Mouse (Mus musculus) heart, embryonic 12.5 days (tissue): ENCODE measurements at regions not wholly inside any gene's neighbourhood (a gene's known extent, or its start where the extent isn't known, plus 50 kb on each side); places are given as distances from the start of the nearest gene placed in this dataset.

Experiments
- ATAC-seq: fragments of 200-750 bp; cut with Nextera tagmentation; 2 replicates; pipeline ENCODE4 v1.8.0; 2017; ENCODE audit warnings: moderate TSS enrichment, moderate library complexity; ENCODE audit not compliant: insufficient number of reproducible peaks, low FRiP score
- H3K27ac ChIP-seq: fragments of 300-500 bp; sonication (generic); 2 replicates; pipeline ENCODE4 v1.5.1; 2016; ENCODE audit warnings: mild to moderate bottlenecking, moderate library complexity; ENCODE audit not compliant: poor library complexity, severe bottlenecking
- H3K27me3 ChIP-seq: fragments of 300-500 bp; sonication (generic); replicated peaks from 2 replicates; pipeline ENCODE4 v1.6.1; 2016; ENCODE audit warnings: mild to moderate bottlenecking, moderate library complexity
- H3K36me3 ChIP-seq: fragments of 300-500 bp; sonication (generic); 2 replicates; pipeline ENCODE4 v1.6.1; 2016; ENCODE audit warnings: mild to moderate bottlenecking, moderate library complexity
- H3K4me1 ChIP-seq: fragments of 300-500 bp; sonication (generic); replicated peaks from 2 replicates; pipeline ENCODE4 v1.6.1; 2016; ENCODE audit warnings: mild to moderate bottlenecking
- H3K4me2 ChIP-seq: fragments of 300-500 bp; sonication (generic); 2 replicates; pipeline ENCODE4 v1.6.1; 2016; ENCODE audit warnings: mild to moderate bottlenecking, moderate library complexity
- H3K4me3 ChIP-seq: fragments of 300-500 bp; sonication (generic); 2 replicates; pipeline ENCODE4 v1.5.1; 2016; ENCODE audit warnings: mild to moderate bottlenecking
- H3K9ac ChIP-seq: fragments of 300-500 bp; sonication (generic); 2 replicates; pipeline ENCODE4 v1.6.1; 2016; ENCODE audit warnings: mild to moderate bottlenecking, moderate library complexity
- H3K9me3 ChIP-seq: fragments of 300-500 bp; sonication (generic); replicated peaks from 2 replicates; pipeline ENCODE4 v1.6.1; 2016; ENCODE audit warnings: mild to moderate bottlenecking, moderate library complexity
- WGBS: fragments of 180-500 bp; shearing (Covaris S2); methylation state at CpG from one replicate; pipeline ENCODE4 v1.1.7; 2016; 5-methylcytosine and 5-hydroxymethylcytosine counted together

- Histone ChIP-seq H3K4me1 (peaks cover 5% of the 10 kb centered on the region; the same call in 1 of the 2 replicates), H3K27ac (no peak overlapping the region), H3K9ac (no peak overlapping the region), H3K4me3 (no peak overlapping the region), H3K27me3 (no peaks in the 10 kb centered on the region), H3K9me3 (no peaks in the 10 kb centered on the region), H3K36me3 (no peaks in the 10 kb centered on the region), H3K4me2 (no peak overlapping the region)
- no peak for ATAC-seq
- WGBS, result 87% methylated on average over 2 of the region's 2 CpGs
These were observed 1345.4 kb upstream of the A1bg start for GRCm38 (mm10) chr15:62268189-62268588.

- no peak for ATAC-seq
- no peaks in the 10 kb centered on the region for H3K9me3 ChIP-seq
- H3K27me3 ChIP-seq, result no peaks in the 10 kb centered on the region
- peaks cover 12% of the 10 kb centered on the region; the same call in 1 of the 2 replicates for H3K4me1 ChIP-seq
- 93% methylated on average over 6 of the region's 6 CpGs for WGBS
- H3K4me2 ChIP-seq, result no peak overlapping the region
- H3K4me3 ChIP-seq, result no peak overlapping the region
- H3K9ac ChIP-seq, result no peak overlapping the region
- H3K27ac ChIP-seq, result no peak overlapping the region
- H3K36me3 ChIP-seq, result no peaks in the 10 kb centered on the region
These were observed 1344.7 kb upstream of the A1bg start for GRCm38 (mm10) chr15:62267536-62267935.

DNA sequence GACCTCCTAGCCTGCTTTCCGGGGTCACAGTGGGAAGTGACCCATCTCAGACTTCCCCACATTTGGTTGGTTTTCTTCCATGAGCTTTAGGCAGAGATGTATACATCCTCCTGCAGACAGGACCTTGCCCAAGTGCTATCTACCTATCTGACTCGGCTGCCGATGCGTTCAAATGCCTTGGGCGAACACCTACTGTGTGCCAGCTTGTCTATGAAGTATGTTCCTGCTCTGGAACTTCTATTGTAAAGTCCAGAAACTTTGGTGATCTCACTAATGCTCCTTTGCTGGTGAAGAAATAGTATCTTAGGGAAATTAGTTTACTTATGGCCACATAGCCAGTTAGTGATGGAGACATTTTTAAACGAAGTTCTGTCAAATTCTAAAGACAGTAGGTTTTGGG is 1343.2 kb upstream of the A1bg start:
- Histone ChIP-seq H3K36me3 (no peaks in the 10 kb centered on the region), H3K4me2 (no peak overlapping the region), H3K9me3 (no peaks in the 10 kb centered on the region), H3K4me1 (peaks cover 19% of the 10 kb centered on the region; the same call in 1 of the 2 replicates), H3K4me3 (no peak overlapping the region), H3K27me3 (no peaks in the 10 kb centered on the region), H3K27ac (no peak overlapping the region), H3K9ac (no peak overlapping the region)
- ATAC-seq, result no peak
- WGBS, result 90% methylated on average over 6 of the region's 6 CpGs

- no peak for ATAC-seq
- Histone ChIP-seq H3K9ac (no peak overlapping the region), H3K36me3 (no peaks in the 10 kb centered on the region), H3K27me3 (no peaks in the 10 kb centered on the region), H3K4me2 (no peak overlapping the region), H3K4me1 (peaks cover 19% of the 10 kb centered on the region; the same call in 1 of the 2 replicates), H3K4me3 (no peak overlapping the region), H3K27ac (no peak overlapping the region), H3K9me3 (no peaks in the 10 kb centered on the region)
- 69% methylated on average over 4 of the region's 4 CpGs for WGBS
These were observed 1342.7 kb upstream of the A1bg start for GRCm38 (mm10) chr15:62265484-62265937.

DNA sequence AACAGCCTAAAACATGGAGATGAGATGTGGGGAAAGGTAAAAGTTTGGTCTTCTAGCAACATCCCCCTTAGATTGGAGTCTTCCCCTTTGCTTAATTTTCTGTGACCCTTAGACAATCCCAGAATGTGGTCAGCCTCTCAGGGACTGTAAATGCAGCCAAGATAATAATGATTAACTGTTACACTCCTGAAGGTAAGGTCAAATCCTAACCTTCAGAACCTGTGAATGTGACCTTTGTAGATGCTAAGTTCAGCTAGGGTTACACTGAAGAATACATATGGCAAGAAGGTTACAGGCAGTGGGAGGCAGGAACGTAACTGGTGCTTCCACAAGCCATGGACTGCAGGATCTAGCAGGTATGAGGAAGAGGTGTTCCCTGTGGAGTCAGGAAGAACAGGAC is 1342.2 kb upstream of the A1bg start:
- Histone ChIP-seq H3K27ac (no peak overlapping the region), H3K36me3 (no peaks in the 10 kb centered on the region), H3K4me3 (no peak overlapping the region), H3K9ac (no peak overlapping the region), H3K27me3 (no peaks in the 10 kb centered on the region), H3K9me3 (no peaks in the 10 kb centered on the region), H3K4me2 (no peak overlapping the region), H3K4me1 (peaks cover 19% of the 10 kb centered on the region; the same call in 1 of the 2 replicates)
- no peak for ATAC-seq
- 91% methylated on average over 1 of the region's 1 CpGs for WGBS

DNA sequence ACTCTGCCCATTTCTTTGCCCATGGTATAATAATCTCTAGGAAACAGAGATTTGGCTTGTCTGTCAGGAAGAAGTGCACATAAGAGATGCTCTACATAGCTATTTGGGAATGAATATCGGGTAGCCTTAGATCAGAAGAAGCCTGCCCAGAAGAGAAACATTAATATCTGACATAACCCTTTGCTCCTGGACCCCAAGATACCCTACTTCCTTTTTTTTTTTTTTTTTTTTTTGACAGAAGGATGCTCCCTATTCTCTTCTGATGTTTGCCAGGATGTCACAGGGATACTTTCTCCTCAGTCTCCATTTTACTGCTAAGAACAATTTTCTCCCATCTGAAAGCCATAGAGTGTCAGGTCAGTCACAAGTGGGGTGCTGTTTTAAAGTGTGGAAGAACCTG is 1341.4 kb upstream of the A1bg start:
- ATAC-seq, result no peak
- Histone ChIP-seq H3K9me3 (no peaks in the 10 kb centered on the region), H3K4me3 (no peak overlapping the region), H3K27me3 (no peaks in the 10 kb centered on the region), H3K4me1 (peaks cover 19% of the 10 kb centered on the region; the same call in 1 of the 2 replicates), H3K27ac (no peak overlapping the region), H3K9ac (no peak overlapping the region), H3K36me3 (no peaks in the 10 kb centered on the region), H3K4me2 (no peak overlapping the region)
- 59% methylated on average over 1 of the region's 1 CpGs for WGBS

DNA sequence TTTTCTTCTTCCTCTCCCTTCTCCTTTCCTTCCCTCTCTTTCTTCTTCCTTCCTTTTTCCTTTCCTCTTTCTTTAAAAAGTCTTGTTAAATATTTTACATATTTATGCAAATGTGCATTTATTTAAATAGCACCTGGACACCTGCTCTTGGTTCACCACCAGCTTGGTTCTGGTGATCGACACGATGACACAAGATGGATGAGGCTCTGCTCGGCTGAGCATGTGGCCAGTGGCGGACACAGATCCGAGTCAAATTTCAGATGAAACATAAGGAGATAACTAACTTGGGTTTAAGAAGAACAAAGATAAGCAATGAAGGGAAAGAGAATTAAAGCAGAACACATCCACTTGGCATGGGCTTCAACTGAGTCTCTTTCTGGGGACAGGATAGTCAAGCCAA is 1339.7 kb upstream of the A1bg start:
- Histone ChIP-seq H3K9ac (no peak overlapping the region), H3K4me3 (no peak overlapping the region), H3K4me1 (peaks cover 25% of the 10 kb centered on the region; the same call in 1 of the 2 replicates), H3K4me2 (no peak overlapping the region), H3K9me3 (no peaks in the 10 kb centered on the region), H3K27me3 (no peaks in the 10 kb centered on the region), H3K36me3 (no peaks in the 10 kb centered on the region), H3K27ac (no peak overlapping the region)
- WGBS, result 81% methylated on average over 5 of the region's 5 CpGs
- ATAC-seq, result no peak

DNA sequence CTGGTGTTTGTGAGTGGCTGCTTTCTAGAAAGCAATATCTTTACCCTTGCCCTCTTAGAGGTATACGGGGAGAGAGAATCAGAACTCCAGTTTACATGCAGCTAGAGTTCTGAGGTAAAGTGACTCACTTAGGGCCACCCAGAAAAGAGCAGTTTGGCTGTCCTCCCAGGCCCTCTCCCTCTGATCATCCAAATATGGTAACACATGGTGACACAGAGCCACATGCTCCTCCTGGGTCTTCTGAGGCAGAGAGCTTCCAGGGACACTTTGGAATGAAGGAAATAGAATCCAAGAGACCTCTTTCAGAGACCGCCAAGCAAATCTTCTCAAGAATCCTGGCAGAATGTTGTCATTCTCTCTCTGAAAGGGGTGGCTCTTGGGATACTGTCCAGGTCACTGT is 1338.7 kb upstream of the A1bg start:
- no peaks in the 10 kb centered on the region for H3K36me3 ChIP-seq
- WGBS, result 70% methylated on average over 2 of the region's 2 CpGs
- H3K4me2 ChIP-seq, result no peak overlapping the region
- no peaks in the 10 kb centered on the region for H3K27me3 ChIP-seq
- ATAC-seq, result no peak
- H3K9ac ChIP-seq, result no peak overlapping the region
- H3K27ac ChIP-seq, result no peak overlapping the region
- H3K4me3 ChIP-seq, result no peak overlapping the region
- H3K4me1 ChIP-seq, result peaks cover 25% of the 10 kb centered on the region; the same call in 1 of the 2 replicates
- no peaks in the 10 kb centered on the region for H3K9me3 ChIP-seq

DNA sequence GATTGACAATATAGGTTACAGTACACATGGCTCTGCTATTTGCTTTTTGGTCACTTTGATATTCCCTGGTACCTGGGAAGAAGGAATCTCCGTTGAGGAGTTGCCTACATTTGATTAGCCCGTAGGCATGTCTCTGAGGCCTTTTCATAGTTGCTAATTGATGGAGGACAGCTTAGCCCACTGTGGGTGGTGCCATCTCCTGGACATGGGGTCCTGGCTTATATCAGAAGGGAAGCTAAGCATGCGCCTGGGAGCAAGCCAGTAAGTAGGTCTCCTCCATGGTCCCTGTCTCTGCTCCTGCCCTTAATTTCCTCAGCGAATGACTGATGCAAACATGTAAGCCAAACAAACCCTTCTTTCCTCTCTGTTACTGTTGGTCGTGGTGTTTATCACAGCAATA is 1335.8 kb upstream of the A1bg start:
- no peak overlapping the region for H3K4me3 ChIP-seq
- no peak overlapping the region for H3K4me2 ChIP-seq
- peaks cover 24% of the 10 kb centered on the region; the same call in 1 of the 2 replicates for H3K4me1 ChIP-seq
- no peaks in the 10 kb centered on the region for H3K36me3 ChIP-seq
- H3K9ac ChIP-seq, result no peak overlapping the region
- no peaks in the 10 kb centered on the region for H3K27me3 ChIP-seq
- no peak overlapping the region for H3K27ac ChIP-seq
- ATAC-seq, result no peak
- 68% methylated on average over 5 of the region's 5 CpGs for WGBS
- no peaks in the 10 kb centered on the region for H3K9me3 ChIP-seq

GRCm38 (mm10) chr15:62257955-62258354 is 1335.1 kb upstream of the A1bg start:
- 45% methylated on average over 3 of the region's 3 CpGs for WGBS
- Histone ChIP-seq H3K9me3 (no peaks in the 10 kb centered on the region), H3K4me1 (peaks cover 18% of the 10 kb centered on the region; the same call in 1 of the 2 replicates), H3K27ac (no peak overlapping the region), H3K4me3 (no peak overlapping the region), H3K36me3 (no peaks in the 10 kb centered on the region), H3K9ac (no peak overlapping the region), H3K27me3 (no peaks in the 10 kb centered on the region), H3K4me2 (no peak overlapping the region)
- ATAC-seq, result no peak

DNA sequence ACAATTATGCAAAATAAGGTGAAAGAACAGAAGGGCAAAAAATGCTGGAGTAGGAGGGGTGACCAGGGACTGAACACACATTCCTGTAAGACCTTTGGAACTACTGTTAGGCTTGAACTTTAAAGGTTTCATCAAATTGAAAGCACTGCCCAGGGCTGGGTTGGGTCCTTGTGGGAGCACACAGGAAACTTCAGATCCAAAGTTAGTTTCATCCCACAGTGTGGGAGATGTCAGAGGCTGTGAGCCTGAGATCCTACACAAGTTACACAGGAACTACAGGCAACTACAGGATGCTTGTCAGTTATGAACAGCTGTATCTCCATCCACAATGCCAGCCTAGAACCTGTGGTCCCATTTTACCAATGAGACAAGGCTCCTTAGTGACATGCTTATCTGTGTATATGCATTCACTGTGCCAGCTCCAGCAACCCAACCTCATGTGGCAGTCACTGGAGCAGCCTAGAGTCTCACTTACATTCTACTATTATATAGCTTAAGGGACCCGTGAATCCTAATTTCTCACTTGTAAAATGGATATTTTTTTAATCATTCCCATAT is 1334.4 kb upstream of the A1bg start:
- Histone ChIP-seq H3K9me3 (no peaks in the 10 kb centered on the region), H3K9ac (no peak overlapping the region), H3K27ac (no peak overlapping the region), H3K4me3 (no peak overlapping the region), H3K4me1 (peaks cover 13% of the 10 kb centered on the region; the same call in 1 of the 2 replicates), H3K36me3 (no peaks in the 10 kb centered on the region), H3K4me2 (no peak overlapping the region), H3K27me3 (no peaks in the 10 kb centered on the region)
- ATAC-seq, result no peak
- whole genome bisulfite sequencing, result 89% methylated on average over 1 of the region's 1 CpGs

DNA sequence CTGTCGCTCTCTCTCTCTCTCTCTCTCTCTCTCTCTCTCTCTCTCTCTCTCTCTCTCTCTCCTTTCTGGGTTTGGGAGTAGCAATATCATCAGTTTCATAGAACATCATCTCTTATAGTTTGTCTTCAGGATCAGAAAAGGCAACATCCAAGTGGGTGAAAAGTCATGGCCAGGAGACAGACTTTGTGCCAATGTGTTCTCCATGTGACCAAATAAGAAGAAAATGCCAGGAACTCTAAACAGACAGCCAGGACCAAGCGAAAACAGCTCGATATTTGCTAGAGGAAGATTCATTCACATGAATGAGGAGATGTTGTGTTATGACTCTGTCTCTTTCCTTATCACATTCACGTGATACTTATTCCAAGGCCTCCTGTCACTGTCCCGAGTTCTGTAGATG is 1332.8 kb upstream of the A1bg start:
- Histone ChIP-seq H3K9me3 (no peaks in the 10 kb centered on the region), H3K4me1 (peaks cover 6% of the 10 kb centered on the region; the same call in 1 of the 2 replicates), H3K4me3 (no peak overlapping the region), H3K4me2 (no peak overlapping the region), H3K9ac (no peak overlapping the region), H3K27me3 (no peaks in the 10 kb centered on the region), H3K27ac (no peak overlapping the region), H3K36me3 (no peaks in the 10 kb centered on the region)
- WGBS, result 85% methylated on average over 5 of the region's 5 CpGs
- no peak for ATAC-seq
